Mouse (Mus musculus): Measurements from ENCODE around the gene Adipor1.

GRCm38 (mm10) chr1:134460294-134461284, 45.4 kb downstream of the Adipor1 start:
- TF ChIP-seq CTCF (IDR thresholded peaks at IDR 0.05; ENCODE audit: low read depth, low read length): no peak
- TF ChIP-seq POLR2A (IDR thresholded peaks at IDR 0.05; ENCODE audit: extremely low read depth, insufficient read depth, low read length): no peak

Measured in liver, adult 2 months (tissue).